Mouse (Mus musculus) embryonic facial prominence, embryonic 15.5 days (tissue): Measurements from ENCODE around the gene Gbp3. TPM values are rescaled to one million over a fixed set of nuclear protein-coding genes. Genes with fewer than 3 reads are reported as not detected.

Source experiments
- ATAC-seq: fragments of 200-750 bp; cut with Nextera tagmentation; 2 replicates; pipeline ENCODE4 v1.8.0; 2017; ENCODE audit warnings: low read depth, moderate TSS enrichment; ENCODE audit not compliant: insufficient number of reproducible peaks, low FRiP score, low TSS enrichment
- H3K27ac ChIP-seq: fragments of 300-500 bp; sonication (generic); replicated peaks from 2 replicates; pipeline ENCODE4 v1.5.1; 2015; ENCODE audit warnings: mild to moderate bottlenecking, inconsistent platforms
- H3K27me3 ChIP-seq: fragments of 300-500 bp; sonication (generic); 2 replicates; pipeline ENCODE4 v1.6.1; 2015; ENCODE audit warnings: inconsistent platforms
- H3K36me3 ChIP-seq: fragments of 300-500 bp; sonication (generic); 2 replicates; pipeline ENCODE4 v1.6.1; 2015; ENCODE audit warnings: mild to moderate bottlenecking, inconsistent platforms
- H3K4me1 ChIP-seq: fragments of 300-500 bp; sonication (generic); 2 replicates; pipeline ENCODE4 v1.6.1; 2015; ENCODE audit warnings: inconsistent platforms
- H3K4me2 ChIP-seq: fragments of 300-500 bp; sonication (generic); replicated peaks from 2 replicates; pipeline ENCODE4 v1.6.1; 2015; ENCODE audit warnings: mild to moderate bottlenecking, inconsistent platforms
- H3K4me3 ChIP-seq: fragments of 300-500 bp; sonication (generic); replicated peaks from 2 replicates; pipeline ENCODE4 v1.5.1; 2015; ENCODE audit warnings: mild to moderate bottlenecking, inconsistent platforms
- H3K9ac ChIP-seq: fragments of 300-500 bp; sonication (generic); 2 replicates; pipeline ENCODE4 v1.6.1; 2015; ENCODE audit warnings: inconsistent platforms
- H3K9me3 ChIP-seq: fragments of 300-500 bp; sonication (generic); replicated peaks from 2 replicates; pipeline ENCODE4 v1.6.1; 2016; ENCODE audit warnings: inconsistent platforms
- WGBS: fragments of 180-500 bp; shearing (Covaris S2); methylation state at CpG from one replicate; pipeline ENCODE4 v1.1.7; 2015; 5-methylcytosine and 5-hydroxymethylcytosine counted together
- polyA plus RNA-seq: library from polyadenylated mRNA; unstranded; fragments of >200 nt; fragmentation: Nextera tagmentation; extraction: Ambion mirVana; gene quantifications from 2 replicates; pipeline ENCODE4 v1.2.1, GENCODE M21; 2015

Gbp3 gene
- polyA plus RNA-seq, 1 experiment from 2014 or later: 1.7 TPM

- Histone ChIP-seq H3K9me3 (no peaks in the 10 kb centered on the region), H3K4me3 (no peak overlapping the region), H3K9ac (no peak overlapping the region), H3K4me1 (no peaks in the 10 kb centered on the region), H3K36me3 (no peaks in the 10 kb centered on the region), H3K4me2 (no peak overlapping the region), H3K27ac (no peak overlapping the region), H3K27me3 (no peaks in the 10 kb centered on the region)
- WGBS: 76% methylated on average over 4 of the region's 4 CpGs
- no peak for ATAC-seq
These were observed 30.7 kb downstream of the Gbp3 start for GRCm38 (mm10) chr3:142590431-142591067.

- H3K9ac ChIP-seq: no peak within 1 kb of the TSS
- ATAC-seq: no peak
- H3K9me3 ChIP-seq: no peaks in the 10 kb centered on the region
- no peak within 1 kb of the TSS for H3K4me2 ChIP-seq
- H3K27ac ChIP-seq: no peak within 1 kb of the TSS
- H3K4me1 ChIP-seq: no peaks in the 10 kb centered on the region
- WGBS: 73% methylated on average over 1 of the region's 1 CpGs
- H3K36me3 ChIP-seq: no peaks in the 10 kb centered on the region
- H3K4me3 ChIP-seq: no peak within 1 kb of the TSS
- no peaks in the 10 kb centered on the region for H3K27me3 ChIP-seq
These were observed 34.7 kb downstream of the Gbp3 start, which contains the start of gene Gbp2b for GRCm38 (mm10) chr3:142594547-142594946. TSS of gene Gbp2b (plus strand) at chr3:142594847.

DNA sequence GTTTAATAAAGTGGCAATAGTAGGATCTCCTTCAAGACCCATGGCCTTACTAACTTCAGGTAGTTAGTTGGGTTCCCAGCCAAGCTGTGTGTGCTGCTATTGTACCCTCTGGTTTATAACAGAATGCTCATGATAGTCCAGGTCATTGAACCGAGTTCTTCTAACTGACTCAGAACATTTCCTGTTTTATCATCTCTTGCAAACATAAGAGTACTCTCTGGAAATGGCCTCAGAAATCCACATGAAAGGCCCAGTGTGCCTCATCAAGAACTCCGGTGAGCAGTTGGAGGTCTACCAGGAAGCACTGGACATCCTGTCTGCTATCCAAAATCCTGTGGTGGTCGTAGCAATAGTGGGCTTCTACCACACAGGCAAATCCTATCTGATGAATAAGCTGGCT lies 38.1 kb downstream of the Gbp3 start:
- H3K9ac ChIP-seq: no peak overlapping the region
- no peak for ATAC-seq
- no peaks in the 10 kb centered on the region for H3K4me1 ChIP-seq
- H3K27me3 ChIP-seq: no peaks in the 10 kb centered on the region
- H3K36me3 ChIP-seq: no peaks in the 10 kb centered on the region
- no peak overlapping the region for H3K27ac ChIP-seq
- no peak overlapping the region for H3K4me3 ChIP-seq
- H3K9me3 ChIP-seq: no peaks in the 10 kb centered on the region
- no peak overlapping the region for H3K4me2 ChIP-seq
- WGBS: 83% methylated on average over 3 of the region's 3 CpGs

GRCm38 (mm10) chr3:142601675-142602074 lies 41.8 kb downstream of the Gbp3 start:
- H3K4me3 ChIP-seq: no peak overlapping the region
- H3K36me3 ChIP-seq: no peaks in the 10 kb centered on the region
- H3K4me2 ChIP-seq: no peak overlapping the region
- H3K9ac ChIP-seq: no peak overlapping the region
- no peak for ATAC-seq
- no peak overlapping the region for H3K27ac ChIP-seq
- H3K4me1 ChIP-seq: no peaks in the 10 kb centered on the region
- H3K27me3 ChIP-seq: no peaks in the 10 kb centered on the region
- H3K9me3 ChIP-seq: no peaks in the 10 kb centered on the region

- H3K4me1 ChIP-seq: no peaks in the 10 kb centered on the region
- no peaks in the 10 kb centered on the region for H3K36me3 ChIP-seq
- H3K9ac ChIP-seq: no peak overlapping the region
- no peaks in the 10 kb centered on the region for H3K27me3 ChIP-seq
- no peaks in the 10 kb centered on the region for H3K9me3 ChIP-seq
- 55% methylated on average over 3 of the region's 3 CpGs for WGBS
- H3K4me3 ChIP-seq: no peak overlapping the region
- no peak overlapping the region for H3K27ac ChIP-seq
- no peak for ATAC-seq
- no peak overlapping the region for H3K4me2 ChIP-seq
These were observed 58.8 kb downstream of the Gbp3 start for GRCm38 (mm10) chr3:142618658-142619057.

DNA sequence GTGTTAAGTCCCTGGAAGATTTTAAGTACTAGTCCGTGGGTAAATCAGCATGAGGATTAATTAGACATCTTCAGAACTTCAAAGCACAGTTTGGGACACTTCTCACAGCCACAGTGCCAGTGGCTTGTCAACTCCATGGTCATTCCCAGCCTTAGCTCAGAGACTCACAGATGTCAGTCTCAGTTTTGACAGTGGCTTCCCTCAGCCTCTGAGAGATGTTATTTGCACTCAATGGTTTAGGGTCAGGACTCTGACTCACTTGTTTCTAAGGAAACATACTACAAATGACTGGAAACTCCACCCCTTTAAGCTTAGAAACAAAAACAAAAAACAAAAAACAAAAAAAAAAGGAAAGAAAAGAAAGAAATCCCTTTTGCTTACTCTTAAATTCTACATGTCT lies 59.8 kb downstream of the Gbp3 start:
- H3K36me3 ChIP-seq: no peaks in the 10 kb centered on the region
- H3K9ac ChIP-seq: no peak overlapping the region
- H3K27ac ChIP-seq: no peak overlapping the region
- H3K4me2 ChIP-seq: no peak overlapping the region
- 14% methylated on average over 1 of the region's 1 CpGs for WGBS
- ATAC-seq: no peak
- no peaks in the 10 kb centered on the region for H3K9me3 ChIP-seq
- H3K27me3 ChIP-seq: no peaks in the 10 kb centered on the region
- no peak overlapping the region for H3K4me3 ChIP-seq
- H3K4me1 ChIP-seq: no peaks in the 10 kb centered on the region

- Histone ChIP-seq H3K27me3 (no peaks in the 10 kb centered on the region), H3K27ac (no peak within 1 kb of the TSS), H3K4me3 (peak within 1 kb of the TSS; percentile 17), H3K4me1 (no peaks in the 10 kb centered on the region), H3K9ac (no peak within 1 kb of the TSS), H3K36me3 (no peaks in the 10 kb centered on the region), H3K9me3 (no peaks in the 10 kb centered on the region), H3K4me2 (peak within 1 kb of the TSS; percentile 26)
- WGBS: 67% methylated on average over 4 of the region's 4 CpGs
- no peak for ATAC-seq
These were observed 60.5 kb downstream of the Gbp3 start, which contains the start of gene Gbp2 for GRCm38 (mm10) chr3:142620111-142620955. TSS of gene Gbp2 (plus strand) at chr3:142620602.

- Histone ChIP-seq H3K9me3 (no peaks in the 10 kb centered on the region), H3K4me1 (no peaks in the 10 kb centered on the region), H3K36me3 (no peaks in the 10 kb centered on the region), H3K4me2 (peak overlapping the region; percentile 26), H3K4me3 (no peak overlapping the region), H3K27ac (no peak overlapping the region), H3K27me3 (no peaks in the 10 kb centered on the region), H3K9ac (no peak overlapping the region)
- no peak for ATAC-seq
- 51% methylated on average over 3 of the region's 3 CpGs for WGBS
These were observed 61.2 kb downstream of the Gbp3 start for GRCm38 (mm10) chr3:142620956-142621562.

Other genes with a start within 250 kb of the Gbp3 start
- 40.5 and 45.5 TPM in 2 replicates for gene Pdlim5, start 164.3 kb upstream of the Gbp3 start, polyA plus RNA-seq
- gene Gbp5, start 66.0 kb upstream of the Gbp3 start, polyA plus RNA-seq: 0.09 and 0.12 TPM in 2 replicates
- 2.6 and 3.6 TPM in 2 replicates for gene Gbp7, start 29.7 kb upstream of the Gbp3 start, polyA plus RNA-seq
- not detected in 2 replicates for gene Gbp2b, start 34.8 kb downstream of the Gbp3 start, polyA plus RNA-seq
- 0.85 and 1.0 TPM in 2 replicates for gene Gbp2, start 60.6 kb downstream of the Gbp3 start, polyA plus RNA-seq
- 14.5 and 15.0 TPM in 2 replicates for gene Kyat3, start 141.0 kb downstream of the Gbp3 start, polyA plus RNA-seq
- 79.6 and 81.5 TPM in 2 replicates for gene Gtf2b, start 205.0 kb downstream of the Gbp3 start, polyA plus RNA-seq